Mouse (Mus musculus) E14TG2a.4 (cell line): ENCODE data around the gene Glis3.

Source experiments
- H3K27me3 ChIP-seq: 2 replicates; pipeline ENCODE4 v1.6.1; 2014; ENCODE audit warnings: low read length, control low read depth; ENCODE audit not compliant: insufficient read depth
- H3K36me3 ChIP-seq: 2 replicates; pipeline ENCODE4 v1.6.1; 2014; ENCODE audit warnings: low read length, control low read depth; ENCODE audit not compliant: insufficient read depth
- H3K4me1 ChIP-seq: replicated peaks from 2 replicates; pipeline ENCODE4 v1.6.1; 2014; ENCODE audit warnings: low read depth, low read length, control low read depth
- H3K4me3 ChIP-seq: replicated peaks from 2 replicates; pipeline ENCODE4 v1.5.1; 2014; ENCODE audit warnings: mild to moderate bottlenecking, low read length
- H3K9me3 ChIP-seq: 2 replicates; pipeline ENCODE4 v1.6.1; 2014; ENCODE audit warnings: low read length, control low read depth
- CTCF ChIP-seq: conservative IDR thresholded peaks from 2 replicates; pipeline ENCODE4 v1.5.1; 2014; ENCODE audit warnings: low read length
- NANOG ChIP-seq: IDR thresholded peaks from 2 replicates; pipeline ENCODE4 v1.6.1; 2014; ENCODE audit warnings: borderline replicate concordance, low read length, mixed read lengths
- POU5F1 ChIP-seq: IDR thresholded peaks from 2 replicates; pipeline ENCODE4 v1.6.1; 2014; ENCODE audit warnings: low read length, borderline replicate concordance

Glis3 gene

GRCm38 (mm10) chr19:28623726-28624125, 56.2 kb downstream of the Glis3 start:
- H3K4me3 ChIP-seq, result no peak overlapping the region
- no peaks in the 10 kb centered on the region for H3K27me3 ChIP-seq
- TF ChIP-seq POU5F1 (no peak), CTCF (no peak), NANOG (no peak)
- H3K4me1 ChIP-seq, result peaks cover 5% of the 10 kb centered on the region; the same call in 1 of the 2 replicates
- H3K9me3 ChIP-seq, result no peaks in the 10 kb centered on the region
- no peaks in the 10 kb centered on the region for H3K36me3 ChIP-seq

- H3K27me3 ChIP-seq, result no peaks in the 10 kb centered on the region
- TF ChIP-seq CTCF (no peak), NANOG (no peak), POU5F1 (no peak)
- peaks cover 5% of the 10 kb centered on the region; the same call in 1 of the 2 replicates for H3K4me1 ChIP-seq
- H3K4me3 ChIP-seq, result no peak overlapping the region
- H3K9me3 ChIP-seq, result no peaks in the 10 kb centered on the region
- no peaks in the 10 kb centered on the region for H3K36me3 ChIP-seq
Observed at GRCm38 (mm10) chr19:28621608-28622505, 58.0 kb downstream of the Glis3 start.

- Histone ChIP-seq H3K9me3 (no peaks in the 10 kb centered on the region), H3K4me3 (no peak overlapping the region), H3K4me1 (no peaks in the 10 kb centered on the region), H3K36me3 (no peaks in the 10 kb centered on the region), H3K27me3 (no peaks in the 10 kb centered on the region)
- TF ChIP-seq CTCF, result no peak
- no peak for TF ChIP-seq NANOG
- TF ChIP-seq POU5F1, result no peak
Observed at GRCm38 (mm10) chr19:28617736-28618135, 62.1 kb downstream of the Glis3 start.

GRCm38 (mm10) chr19:28617191-28617590, 62.7 kb downstream of the Glis3 start:
- no peaks in the 10 kb centered on the region for H3K27me3 ChIP-seq
- TF ChIP-seq POU5F1 (no peak), NANOG (no peak), CTCF (no peak)
- no peaks in the 10 kb centered on the region for H3K36me3 ChIP-seq
- H3K4me1 ChIP-seq, result no peaks in the 10 kb centered on the region
- H3K4me3 ChIP-seq, result no peak overlapping the region
- no peaks in the 10 kb centered on the region for H3K9me3 ChIP-seq

GRCm38 (mm10) chr19:28616487-28616886, 63.4 kb downstream of the Glis3 start:
- Histone ChIP-seq H3K9me3 (no peaks in the 10 kb centered on the region), H3K36me3 (no peaks in the 10 kb centered on the region), H3K4me1 (no peaks in the 10 kb centered on the region), H3K4me3 (no peak overlapping the region), H3K27me3 (no peaks in the 10 kb centered on the region)
- TF ChIP-seq NANOG, result no peak
- no peak for TF ChIP-seq POU5F1
- TF ChIP-seq CTCF, result no peak

GRCm38 (mm10) chr19:28612249-28612648, 67.6 kb downstream of the Glis3 start:
- H3K4me1 ChIP-seq, result no peaks in the 10 kb centered on the region
- H3K36me3 ChIP-seq, result no peaks in the 10 kb centered on the region
- H3K27me3 ChIP-seq, result no peaks in the 10 kb centered on the region
- TF ChIP-seq CTCF, result no peak
- no peak for TF ChIP-seq POU5F1
- TF ChIP-seq NANOG, result no peak
- no peaks in the 10 kb centered on the region for H3K9me3 ChIP-seq
- H3K4me3 ChIP-seq, result no peak overlapping the region

- Histone ChIP-seq H3K36me3 (no peaks in the 10 kb centered on the region), H3K4me3 (no peak overlapping the region), H3K4me1 (no peaks in the 10 kb centered on the region), H3K27me3 (no peaks in the 10 kb centered on the region), H3K9me3 (peaks cover 10% of the 10 kb centered on the region; the same call in 1 of the 2 replicates)
- TF ChIP-seq POU5F1, result no peak
- no peak for TF ChIP-seq NANOG
- TF ChIP-seq CTCF, result no peak
Observed at GRCm38 (mm10) chr19:28608747-28609146, 71.1 kb downstream of the Glis3 start.

- H3K9me3 ChIP-seq, result peaks cover 10% of the 10 kb centered on the region; the same call in 1 of the 2 replicates
- no peaks in the 10 kb centered on the region for H3K27me3 ChIP-seq
- TF ChIP-seq CTCF (no peak), NANOG (no peak), POU5F1 (no peak)
- H3K4me3 ChIP-seq, result no peak overlapping the region
- no peaks in the 10 kb centered on the region for H3K4me1 ChIP-seq
- no peaks in the 10 kb centered on the region for H3K36me3 ChIP-seq
Observed at GRCm38 (mm10) chr19:28608277-28608676, 71.6 kb downstream of the Glis3 start.
